ENCODE assay signal across 31 mouse cellular contexts in the genomic region with DNA sequence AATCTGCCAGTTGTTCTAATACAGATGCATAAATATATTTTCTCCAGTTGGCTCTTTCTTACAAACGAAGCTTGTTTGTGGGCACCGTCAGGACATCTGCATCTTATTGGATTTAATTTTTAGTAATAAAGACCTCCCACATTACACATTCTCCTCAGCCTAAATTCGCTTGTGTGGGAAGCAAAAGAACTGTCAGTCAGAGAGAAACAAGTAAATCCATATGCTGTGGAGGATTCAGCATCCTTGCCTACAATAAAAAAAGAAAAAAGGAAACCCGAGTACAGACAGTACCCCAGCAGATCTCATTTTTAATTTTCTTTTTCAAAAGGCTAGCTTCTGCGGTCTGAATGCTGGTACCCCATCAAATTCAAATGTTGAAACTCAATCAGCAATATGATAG. TPM values are rescaled to one million over a fixed set of nuclear protein-coding genes. Genes with fewer than 3 reads are reported as not detected.
DNase-seq lines count a peak whose midpoint lies in the region; ATAC-seq and TF ChIP-seq lines count a peak whose summit lies in the region.
"Had no signal": no experiment of that assay in that cellular context is flagged by ENCODE, and none has a peak within 500 bp of the region (broad histone marks: within the 10 kb centered on the region; RNA-seq: fewer than 3 reads in every experiment).

No protein-coding gene starts in this region.

- ATAC-seq in frontal cortex, adult (ENCODE audit: low TSS enrichment), result peak; percentile 72; the same call in 1 of the 2 replicates
- ATAC-seq: forebrain, embryonic 14.5 days; forebrain, postnatal 0 days; hindbrain, embryonic 16.5 days; Patski had no signal

- peak overlapping the region; percentile 50; the same call in 1 of the 2 replicates for H3K27ac ChIP-seq in layer of hippocampus, adult 2 months
- H3K27ac ChIP-seq: embryonic facial prominence, embryonic 15.5 days; heart, embryonic 15.5 days; hindbrain, embryonic 10.5 days; hindbrain, embryonic 13.5 days had no signal

- TF ChIP-seq CTCF in layer of hippocampus, adult 2 months (conservative IDR thresholded peaks at IDR 0.05), result no peak

- no peak overlapping the region for H3K4me3 ChIP-seq in layer of hippocampus, adult 2 months
- H3K4me3 ChIP-seq: embryonic facial prominence, embryonic 15.5 days; heart, embryonic 12.5 days; heart, embryonic 15.5 days; hindbrain, embryonic 10.5 days; hindbrain, embryonic 13.5 days had no signal

- DNase-seq in frontal cortex, postnatal 25 days (ENCODE audit: low spot score in 2 of 2), result no peak
- DNase-seq in layer of hippocampus, adult 2 months (ENCODE audit: low spot score in 2 of 2), result peak in 1 of 2 experiments; percentile 38
- DNase-seq in layer of hippocampus, adult 8-10 months (ENCODE audit: low spot score in 2 of 2), result no peak
- DNase-seq in right cerebral cortex, adult 18-20 months, result peak; percentile 11
- DNase-seq in right cerebral cortex, postnatal 10 days (ENCODE audit: low spot score in 2 of 2), result no peak
- peak; percentile 41 for DNase-seq in telencephalon, adult 2 months (ENCODE audit: low read depth, low spot score)
- DNase-seq: adrenal gland, postnatal 10 days; adrenal gland, postnatal 36 days; B cell, adult 2 months; cerebellum, adult 11 months; cerebellum, adult 2 months; cerebellum, adult 9-11 months; cerebellum, postnatal 25 days; embryo, embryonic 11 days; forebrain, postnatal 0 days; gastrocnemius, postnatal 25 days; heart, adult 18-20 months; heart, postnatal 10 days; heart, postnatal 36 days had no signal

RNA-seq across cellular contexts. Expression of gene Mtx2, which starts 2.9 kb away (rescaled TPM):
- total RNA-seq in layer of hippocampus, adult 2 months (2021), result 10 to 100 TPM; 41.8 to 42.8 TPM
- 10 to 100 TPM; 41.0 to 46.5 (median 43.9) TPM for total RNA-seq in layer of hippocampus, adult 8-10 months (2022)

RNA-seq across cellular contexts. Expression of gene Hoxd1, which starts 59.9 kb away (rescaled TPM):
- under 1 TPM in 1 of 2 experiments, not detected in 1; 0.26 TPM for total RNA-seq in layer of hippocampus, adult 2 months (2021)
- under 1 TPM in 2 of 4 experiments, not detected in 2; 0.17 to 0.27 TPM for total RNA-seq in layer of hippocampus, adult 8-10 months (2022)
- total RNA-seq: adrenal gland, adult 18-20 months; adrenal gland, postnatal 10 days; adrenal gland, postnatal 36 days; CH12.LX; forebrain, postnatal 0 days; gastrocnemius, adult 8-10 months; gastrocnemius, postnatal 25 days; heart, adult 18-20 months; heart, postnatal 10 days; heart, postnatal 36 days had no signal

Comparison
In these comparisons a context has a peak if more than half of its experiments do, and no peak if none do; other contexts are left out.
1. DNase-seq: peak in right cerebral cortex, adult 18-20 months (single experiment) and telencephalon, adult 2 months (single experiment); none in frontal cortex, postnatal 25 days (0 of 2), layer of hippocampus, adult 8-10 months (0 of 2) and right cerebral cortex, postnatal 10 days (0 of 2).